Mouse (Mus musculus) stomach, postnatal 0 days (tissue): Measurements from ENCODE around the gene Sla2. TPM values are rescaled to one million over a fixed set of nuclear protein-coding genes. Genes with fewer than 3 reads are reported as not detected.
"Not testable (repeated sequence)": the region's sequence is repeated elsewhere in the genome, so short reads cannot be mapped to it uniquely, and the experiment has no call there.

Experiments
- ATAC-seq: fragments of 200-750 bp; cut with Nextera tagmentation; 2 replicates; pipeline ENCODE4 v1.8.0; 2017; ENCODE audit not compliant: low FRiP score, low TSS enrichment
- DNase-seq: peaks from one replicate; pipeline ENCODE4 v3.0.0-alpha.2; 2016; ENCODE audit warnings: low spot score
- H3K27ac ChIP-seq: fragments of 300-500 bp; sonication (generic); replicated peaks from 2 replicates; pipeline ENCODE4 v1.5.1; 2014; ENCODE audit warnings: mild to moderate bottlenecking, control low read depth
- H3K27me3 ChIP-seq: fragments of 300-500 bp; sonication (generic); 2 replicates; pipeline ENCODE4 v1.6.1; 2014; ENCODE audit warnings: low read length; ENCODE audit not compliant: control insufficient read depth, insufficient read depth
- H3K36me3 ChIP-seq: fragments of 300-500 bp; sonication (generic); 2 replicates; pipeline ENCODE4 v1.6.1; 2014; ENCODE audit warnings: low read length, mixed read lengths; ENCODE audit not compliant: control insufficient read depth, insufficient read depth
- H3K4me1 ChIP-seq: fragments of 300-500 bp; sonication (generic); replicated peaks from 2 replicates; pipeline ENCODE4 v1.6.1; 2014; ENCODE audit warnings: antibody characterized with exemption; ENCODE audit not compliant: control insufficient read depth, insufficient read depth
- H3K4me2 ChIP-seq: fragments of 300-500 bp; sonication (generic); replicated peaks from 2 replicates; pipeline ENCODE4 v1.6.1; 2014; ENCODE audit warnings: low read depth, mild to moderate bottlenecking, control low read depth, moderate library complexity
- H3K4me3 ChIP-seq: fragments of 300-500 bp; sonication (generic); 2 replicates; pipeline ENCODE4 v1.5.1; 2014; ENCODE audit warnings: low read depth, low read length, control low read depth
- H3K9ac ChIP-seq: fragments of 300-500 bp; sonication (generic); 2 replicates; pipeline ENCODE4 v1.6.1; 2014; ENCODE audit warnings: mild to moderate bottlenecking, low read length, control low read depth, mixed read lengths
- H3K9me3 ChIP-seq: fragments of 300-500 bp; sonication (generic); 2 replicates; pipeline ENCODE4 v1.6.1; 2016; ENCODE audit warnings: low read length; ENCODE audit not compliant: control insufficient read depth
- CTCF ChIP-seq: IDR thresholded peaks from 2 replicates; pipeline ENCODE4 v1.5.1; 2016; ENCODE audit warnings: antibody characterized with exemption, low read depth, mild to moderate bottlenecking, moderate library complexity
- EP300 ChIP-seq: optimal IDR thresholded peaks from 2 replicates; pipeline ENCODE3; 2016; ENCODE audit warnings: antibody characterized with exemption
- WGBS: fragments of 180-500 bp; shearing (Covaris S2); extraction: QIAGEN DNeasy Blood & Tissue Kit; methylation state at CpG from one replicate; pipeline ENCODE4 v1.1.7; 2014; 5-methylcytosine and 5-hydroxymethylcytosine counted together
- polyA plus RNA-seq: library from polyadenylated mRNA; unstranded; fragments of >200 nt; fragmentation: Nextera tagmentation; extraction: Ambion mirVana; gene quantifications from 2 replicates; pipeline ENCODE4 v1.2.1, GENCODE M21; 2015

Sla2 gene
- polyA plus RNA-seq, 1 experiment from 2014 or later: 0.17 TPM

GRCm38 (mm10) chr2:156904976-156905717 lies 18.2 kb upstream of the Sla2 start:
- no peaks in the 10 kb centered on the region for H3K27me3 ChIP-seq
- H3K4me1 ChIP-seq: no peaks in the 10 kb centered on the region
- peak; percentile 89 for TF ChIP-seq CTCF
- TF ChIP-seq EP300: no peak
- H3K27ac ChIP-seq: no peak overlapping the region
- no peak overlapping the region for H3K4me3 ChIP-seq
- DNase-seq (peak; percentile 71), ATAC-seq (0 out of 2 replicates have a peak, but pooled peaks have one; percentile 61)
- no peaks in the 10 kb centered on the region for H3K9me3 ChIP-seq
- 19% methylated on average over 6 of the region's 6 CpGs for WGBS
- H3K4me2 ChIP-seq: no peak overlapping the region
- no peak overlapping the region for H3K9ac ChIP-seq
- no peaks in the 10 kb centered on the region for H3K36me3 ChIP-seq

- 34% methylated on average over 2 of the region's 2 CpGs for WGBS
- DNase-seq (no peak), ATAC-seq (no peak)
- no peaks in the 10 kb centered on the region for H3K4me1 ChIP-seq
- no peaks in the 10 kb centered on the region for H3K9me3 ChIP-seq
- H3K4me3 ChIP-seq: no peak overlapping the region
- no peaks in the 10 kb centered on the region for H3K27me3 ChIP-seq
- TF ChIP-seq CTCF (peak; percentile 59), EP300 (no peak)
- no peak overlapping the region for H3K9ac ChIP-seq
- no peaks in the 10 kb centered on the region for H3K36me3 ChIP-seq
- no peak overlapping the region for H3K4me2 ChIP-seq
- no peak overlapping the region for H3K27ac ChIP-seq
These were observed 16.4 kb upstream of the Sla2 start for GRCm38 (mm10) chr2:156903367-156903766.

GRCm38 (mm10) chr2:156902411-156902810 lies 15.4 kb upstream of the Sla2 start:
- not testable (repeated sequence) for ATAC-seq, H3K4me1 ChIP-seq, H3K27ac ChIP-seq, H3K9ac ChIP-seq, H3K36me3 ChIP-seq, DNase-seq, H3K4me3 ChIP-seq, H3K27me3 ChIP-seq, H3K9me3 ChIP-seq, H3K4me2 ChIP-seq
- 64% methylated on average over 4 of the region's 4 CpGs for WGBS

- DNase-seq: no peak
- no peak for ATAC-seq
- Histone ChIP-seq H3K36me3 (no peaks in the 10 kb centered on the region), H3K9me3 (no peaks in the 10 kb centered on the region), H3K4me2 (no peak overlapping the region), H3K4me3 (no peak overlapping the region), H3K9ac (no peak overlapping the region), H3K27ac (no peak overlapping the region), H3K4me1 (no peaks in the 10 kb centered on the region), H3K27me3 (no peaks in the 10 kb centered on the region)
- no peak for TF ChIP-seq CTCF
- TF ChIP-seq EP300: no peak
- WGBS: 67% methylated on average over 6 of the region's 6 CpGs
These were observed 14.9 kb upstream of the Sla2 start for GRCm38 (mm10) chr2:156901883-156902282.

GRCm38 (mm10) chr2:156901344-156901743 lies 14.4 kb upstream of the Sla2 start:
- DNase-seq (no peak), ATAC-seq (no peak)
- H3K36me3 ChIP-seq: no peaks in the 10 kb centered on the region
- TF ChIP-seq EP300 (no peak), CTCF (no peak)
- no peak overlapping the region for H3K9ac ChIP-seq
- H3K4me2 ChIP-seq: no peak overlapping the region
- WGBS: 88% methylated on average over 2 of the region's 2 CpGs
- H3K27me3 ChIP-seq: no peaks in the 10 kb centered on the region
- no peak overlapping the region for H3K27ac ChIP-seq
- H3K4me1 ChIP-seq: no peaks in the 10 kb centered on the region
- H3K9me3 ChIP-seq: no peaks in the 10 kb centered on the region
- no peak overlapping the region for H3K4me3 ChIP-seq

- 71% methylated on average over 4 of the region's 4 CpGs for WGBS
- H3K9ac ChIP-seq: no peak overlapping the region
- no peak for TF ChIP-seq CTCF
- TF ChIP-seq EP300: no peak
- H3K4me1 ChIP-seq: no peaks in the 10 kb centered on the region
- H3K9me3 ChIP-seq: no peaks in the 10 kb centered on the region
- no peak overlapping the region for H3K4me3 ChIP-seq
- no peak for ATAC-seq
- H3K27me3 ChIP-seq: no peaks in the 10 kb centered on the region
- no peak overlapping the region for H3K4me2 ChIP-seq
- no peak for DNase-seq
- no peak overlapping the region for H3K27ac ChIP-seq
- H3K36me3 ChIP-seq: no peaks in the 10 kb centered on the region
These were observed 12.2 kb upstream of the Sla2 start for GRCm38 (mm10) chr2:156899184-156899583.
